Mouse (Mus musculus): ENCODE data around the gene Nhsl2. TPM values are rescaled to one million over a fixed set of nuclear protein-coding genes. Genes with fewer than 3 reads are reported as not detected.

Gene Nhsl2
- polyA plus RNA-seq, 1 experiment from 2014 or later = 17.4 TPM

DNA sequence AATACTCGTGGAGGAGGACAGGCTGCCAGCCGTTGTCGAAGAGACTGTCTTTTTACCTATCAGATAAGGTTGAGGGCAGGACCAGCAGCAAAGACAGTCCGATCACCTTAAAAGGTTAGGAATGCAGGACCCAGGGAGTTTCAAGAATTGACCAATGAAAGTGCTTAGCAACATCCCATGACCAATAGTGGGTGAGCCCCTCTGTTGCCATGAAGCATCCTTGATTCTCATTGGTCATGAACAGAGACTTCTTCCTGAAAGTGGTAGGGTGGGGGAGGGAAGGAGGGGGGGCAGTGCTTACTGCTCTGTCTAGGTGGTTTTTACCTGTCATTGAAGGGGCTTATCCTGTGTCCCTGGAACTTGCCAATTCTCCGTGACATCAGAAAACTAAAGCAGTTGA lies 130.1 kb downstream of the Nhsl2 start:
- no peak overlapping the region for H3K9ac ChIP-seq (replicated peaks; ENCODE audit: low read depth, low read length)
- no peak overlapping the region for H3K4me3 ChIP-seq (ENCODE audit: low read depth, low read length)
- no peak overlapping the region for H3K4me2 ChIP-seq (replicated peaks; ENCODE audit: low read depth, low read length)
- H3K9me3 ChIP-seq (ENCODE audit: control insufficient read depth, low read depth, low read length) = no peaks in the 10 kb centered on the region
- no peaks in the 10 kb centered on the region for H3K27me3 ChIP-seq (ENCODE audit: control insufficient read depth, insufficient read depth, low read length)
- ATAC-seq (ENCODE audit: insufficient number of reproducible peaks, insufficient read depth, low FRiP score, low read depth) = peak; percentile 88
- 42% methylated on average over 5 of the region's 5 CpGs for WGBS
- H3K4me1 ChIP-seq (ENCODE audit: control insufficient read depth, insufficient read depth, low read length) = no peaks in the 10 kb centered on the region
- H3K27ac ChIP-seq (ENCODE audit: low read length) = peak overlapping the region; percentile 77; the same call in 1 of the 2 replicates
- no peaks in the 10 kb centered on the region for H3K36me3 ChIP-seq (ENCODE audit: control insufficient read depth, insufficient read depth, low read length)

DNA sequence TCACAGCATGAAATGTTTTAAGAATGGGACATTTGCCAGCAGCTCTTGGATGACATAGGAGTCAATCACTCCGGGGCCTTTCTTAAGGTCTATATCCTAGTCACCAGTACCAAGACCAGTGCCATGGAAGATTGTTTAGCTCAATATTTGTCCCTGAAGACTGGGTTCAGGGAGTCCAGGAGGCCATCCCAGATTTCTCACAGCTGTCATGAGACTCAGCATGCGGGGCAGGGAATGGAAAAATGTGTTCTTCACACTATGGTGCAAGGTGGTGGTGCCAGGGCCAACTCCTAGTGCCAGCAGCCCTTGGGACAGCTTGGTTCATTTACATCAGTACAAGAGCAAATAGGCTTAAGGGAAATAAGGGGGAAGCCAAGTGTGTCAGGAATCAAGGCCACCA lies 131.4 kb downstream of the Nhsl2 start:
- 87% methylated on average over 2 of the region's 2 CpGs for WGBS
- no peaks in the 10 kb centered on the region for H3K27me3 ChIP-seq (ENCODE audit: control insufficient read depth, insufficient read depth, low read length)
- H3K9me3 ChIP-seq (ENCODE audit: control insufficient read depth, low read depth, low read length) = no peaks in the 10 kb centered on the region
- ATAC-seq (ENCODE audit: insufficient number of reproducible peaks, insufficient read depth, low FRiP score, low read depth) = no peak
- H3K9ac ChIP-seq (replicated peaks; ENCODE audit: low read depth, low read length) = no peak overlapping the region
- no peak overlapping the region for H3K4me3 ChIP-seq (ENCODE audit: low read depth, low read length)
- H3K4me1 ChIP-seq (ENCODE audit: control insufficient read depth, insufficient read depth, low read length) = no peaks in the 10 kb centered on the region
- H3K36me3 ChIP-seq (ENCODE audit: control insufficient read depth, insufficient read depth, low read length) = no peaks in the 10 kb centered on the region
- no peak overlapping the region for H3K27ac ChIP-seq (ENCODE audit: low read length)
- H3K4me2 ChIP-seq (replicated peaks; ENCODE audit: low read depth, low read length) = no peak overlapping the region

DNA sequence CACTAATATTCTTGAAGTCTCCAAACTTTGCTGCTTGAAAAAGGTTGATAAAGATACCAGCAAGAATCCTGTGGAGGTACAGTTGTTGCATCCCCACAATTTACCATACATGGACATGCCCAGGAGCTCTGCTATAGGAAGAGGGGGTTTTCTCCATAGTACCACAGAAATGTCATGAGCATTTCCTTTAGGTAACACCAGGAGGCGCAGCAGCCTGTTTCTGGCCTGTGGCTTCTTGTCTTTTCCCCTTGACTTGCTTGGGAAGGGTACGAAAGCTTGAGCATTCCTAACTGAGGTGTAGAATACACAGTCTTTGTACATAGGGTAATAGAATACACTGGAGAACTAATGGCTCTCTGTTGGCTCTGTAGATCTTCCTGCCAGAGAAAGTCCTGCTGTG lies 132.3 kb downstream of the Nhsl2 start:
- H3K4me2 ChIP-seq (replicated peaks; ENCODE audit: low read depth, low read length) = no peak overlapping the region
- no peaks in the 10 kb centered on the region for H3K27me3 ChIP-seq (ENCODE audit: control insufficient read depth, insufficient read depth, low read length)
- no peak for ATAC-seq (ENCODE audit: insufficient number of reproducible peaks, insufficient read depth, low FRiP score, low read depth)
- H3K9ac ChIP-seq (replicated peaks; ENCODE audit: low read depth, low read length) = no peak overlapping the region
- H3K4me1 ChIP-seq (ENCODE audit: control insufficient read depth, insufficient read depth, low read length) = no peaks in the 10 kb centered on the region
- H3K36me3 ChIP-seq (ENCODE audit: control insufficient read depth, insufficient read depth, low read length) = no peaks in the 10 kb centered on the region
- 40% methylated on average over 2 of the region's 2 CpGs for WGBS
- no peaks in the 10 kb centered on the region for H3K9me3 ChIP-seq (ENCODE audit: control insufficient read depth, low read depth, low read length)
- no peak overlapping the region for H3K4me3 ChIP-seq (ENCODE audit: low read depth, low read length)
- H3K27ac ChIP-seq (ENCODE audit: low read length) = no peak overlapping the region

DNA sequence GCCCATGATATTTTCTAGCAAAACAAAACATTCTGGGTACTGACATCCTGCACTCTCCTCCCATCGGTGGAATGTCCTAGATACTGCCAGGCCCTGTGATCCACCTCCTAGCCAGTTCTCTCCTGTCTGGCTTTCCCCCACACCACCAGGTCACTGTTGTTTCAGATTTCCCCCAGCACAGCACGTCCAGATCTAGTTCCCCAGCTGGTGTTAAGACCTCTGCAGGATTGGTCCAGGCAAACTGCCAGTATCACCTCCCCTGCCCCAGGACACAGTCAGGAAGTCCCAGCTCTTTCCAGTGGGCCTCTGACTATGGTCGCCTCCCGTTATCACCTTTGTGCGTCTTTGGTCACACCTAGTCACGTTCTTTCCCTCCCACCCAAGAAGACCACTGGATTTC lies 134.5 kb downstream of the Nhsl2 start:
- H3K4me2 ChIP-seq (replicated peaks; ENCODE audit: low read depth, low read length) = no peak overlapping the region
- no peak overlapping the region for H3K9ac ChIP-seq (replicated peaks; ENCODE audit: low read depth, low read length)
- no peaks in the 10 kb centered on the region for H3K9me3 ChIP-seq (ENCODE audit: control insufficient read depth, low read depth, low read length)
- no peak overlapping the region for H3K27ac ChIP-seq (ENCODE audit: low read length)
- H3K36me3 ChIP-seq (ENCODE audit: control insufficient read depth, insufficient read depth, low read length) = no peaks in the 10 kb centered on the region
- H3K4me3 ChIP-seq (ENCODE audit: low read depth, low read length) = no peak overlapping the region
- H3K4me1 ChIP-seq (ENCODE audit: control insufficient read depth, insufficient read depth, low read length) = no peaks in the 10 kb centered on the region
- no peaks in the 10 kb centered on the region for H3K27me3 ChIP-seq (ENCODE audit: control insufficient read depth, insufficient read depth, low read length)
- ATAC-seq (ENCODE audit: insufficient number of reproducible peaks, insufficient read depth, low FRiP score, low read depth) = no peak
- WGBS = 45% methylated on average over 6 of the region's 6 CpGs

DNA sequence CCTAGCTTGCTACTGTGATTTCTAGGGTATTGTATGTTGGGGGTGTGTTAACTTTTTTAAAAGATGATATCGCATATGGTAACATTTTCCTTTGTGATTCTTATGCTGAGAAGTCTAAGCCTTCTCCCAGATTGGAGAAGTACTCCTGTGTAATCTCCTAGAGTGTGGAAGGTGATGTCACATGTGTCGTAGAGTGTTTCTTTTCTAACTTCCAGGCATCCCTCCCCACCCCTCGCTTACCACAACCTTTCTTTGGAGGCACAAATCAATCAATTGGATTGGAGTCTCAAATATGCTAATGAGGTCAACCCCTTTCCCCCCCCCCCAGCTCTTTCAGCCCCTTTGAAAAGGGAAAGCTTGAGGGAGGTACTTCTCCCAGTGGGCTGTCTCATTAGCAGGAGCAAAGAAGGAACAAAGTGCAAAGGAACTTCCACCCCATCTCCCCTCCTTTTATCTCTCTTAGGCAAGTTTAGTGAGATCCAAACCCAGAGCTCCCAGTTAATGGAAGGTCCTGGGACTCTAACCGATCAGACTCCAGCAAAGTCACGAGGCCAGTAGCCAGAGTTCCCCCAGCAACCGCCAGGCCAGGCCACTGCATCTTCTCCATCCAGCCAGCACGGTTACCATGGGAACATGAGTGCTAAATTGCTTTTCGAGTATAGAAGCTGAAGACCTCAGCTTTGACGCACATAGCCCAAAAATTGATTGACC lies 137.6 kb downstream of the Nhsl2 start:
- ATAC-seq (ENCODE audit: insufficient number of reproducible peaks, insufficient read depth, low FRiP score, low read depth) = no peak
- no peaks in the 10 kb centered on the region for H3K4me1 ChIP-seq (ENCODE audit: control insufficient read depth, insufficient read depth, low read length)
- H3K9me3 ChIP-seq (ENCODE audit: control insufficient read depth, low read depth, low read length) = no peaks in the 10 kb centered on the region
- H3K36me3 ChIP-seq (ENCODE audit: control insufficient read depth, insufficient read depth, low read length) = no peaks in the 10 kb centered on the region
- no peak overlapping the region for H3K27ac ChIP-seq (ENCODE audit: low read length)
- no peak overlapping the region for H3K4me3 ChIP-seq (ENCODE audit: low read depth, low read length)
- no peak overlapping the region for H3K9ac ChIP-seq (replicated peaks; ENCODE audit: low read depth, low read length)
- WGBS = 53% methylated on average over 9 of the region's 9 CpGs
- H3K4me2 ChIP-seq (replicated peaks; ENCODE audit: low read depth, low read length) = no peak overlapping the region
- no peaks in the 10 kb centered on the region for H3K27me3 ChIP-seq (ENCODE audit: control insufficient read depth, insufficient read depth, low read length)

DNA sequence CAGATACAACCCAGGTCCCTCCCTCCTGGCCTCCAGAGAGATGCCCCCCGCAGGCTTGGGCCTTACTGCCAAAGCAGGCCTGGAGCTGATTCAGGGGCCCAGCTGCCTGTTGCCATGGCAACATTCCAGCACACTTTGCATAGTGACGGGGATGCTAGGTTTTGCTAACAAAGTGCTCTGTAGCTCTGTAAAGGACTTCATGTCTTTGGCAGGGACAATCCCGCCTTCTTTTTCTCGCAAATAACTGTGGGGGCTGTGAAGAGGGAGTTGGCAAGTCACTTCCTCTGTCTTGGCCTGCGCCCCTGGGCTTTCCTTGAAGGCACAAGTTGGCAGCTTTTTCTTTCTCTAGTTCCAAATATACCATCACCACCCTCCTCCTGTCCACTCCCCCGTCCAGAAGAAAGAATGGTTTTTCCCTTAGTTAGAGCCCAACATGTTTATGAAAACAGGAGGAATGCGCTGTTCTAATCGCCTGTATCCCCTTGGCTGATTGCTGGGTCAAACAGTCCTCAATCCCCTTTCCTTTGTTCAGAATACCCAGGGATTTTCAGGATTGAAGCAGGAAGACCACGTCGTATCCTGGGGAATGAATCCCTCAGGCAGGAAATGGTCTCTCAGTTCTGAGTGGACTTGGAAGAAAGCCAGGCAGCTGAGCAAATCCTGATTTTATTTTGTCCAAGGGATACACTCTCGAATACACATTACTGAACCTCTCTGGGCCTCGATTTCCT lies 144.8 kb downstream of the Nhsl2 start:
- Histone ChIP-seq H3K27me3 (ENCODE audit: control insufficient read depth, insufficient read depth, low read length) (no peaks in the 10 kb centered on the region), H3K4me2 (replicated peaks; ENCODE audit: low read depth, low read length) (no peak overlapping the region), H3K9ac (replicated peaks; ENCODE audit: low read depth, low read length) (no peak overlapping the region), H3K9me3 (ENCODE audit: control insufficient read depth, low read depth, low read length) (no peaks in the 10 kb centered on the region), H3K4me3 (ENCODE audit: low read depth, low read length) (no peak overlapping the region), H3K4me1 (ENCODE audit: control insufficient read depth, insufficient read depth, low read length) (0 out of 2 replicates have a peak, but pooled peaks cover 4% of the 10 kb centered on the region), H3K27ac (ENCODE audit: low read length) (peak overlapping the region; percentile 56), H3K36me3 (ENCODE audit: control insufficient read depth, insufficient read depth, low read length) (no peaks in the 10 kb centered on the region)
- WGBS = 32% methylated on average over 12 of the region's 12 CpGs
- ATAC-seq (ENCODE audit: insufficient number of reproducible peaks, insufficient read depth, low FRiP score, low read depth) = peak; percentile 23; the same call in 1 of the 2 replicates

DNA sequence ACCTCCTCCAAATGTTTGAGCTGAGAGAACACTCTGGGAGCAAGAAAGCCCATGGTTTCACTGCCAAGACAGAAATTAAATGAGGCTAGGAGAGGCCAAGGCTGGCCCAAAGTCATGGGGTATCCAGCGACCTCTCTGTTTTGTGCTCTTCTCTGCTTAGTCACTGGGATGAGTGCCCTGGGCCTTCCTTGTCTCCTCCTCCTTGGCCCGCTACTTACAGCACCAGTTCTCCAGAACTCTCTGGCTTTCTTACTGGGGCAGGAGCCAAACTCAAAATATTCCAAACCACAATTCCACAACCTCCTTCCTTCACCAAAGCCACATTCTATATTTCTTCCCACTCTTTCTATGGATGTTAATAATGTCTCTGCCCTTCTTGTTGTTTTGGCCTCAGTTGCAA lies 147.5 kb downstream of the Nhsl2 start:
- Histone ChIP-seq H3K36me3 (ENCODE audit: control insufficient read depth, insufficient read depth, low read length) (no peaks in the 10 kb centered on the region), H3K9ac (replicated peaks; ENCODE audit: low read depth, low read length) (no peak overlapping the region), H3K27me3 (ENCODE audit: control insufficient read depth, insufficient read depth, low read length) (no peaks in the 10 kb centered on the region), H3K9me3 (ENCODE audit: control insufficient read depth, low read depth, low read length) (no peaks in the 10 kb centered on the region), H3K27ac (ENCODE audit: low read length) (no peak overlapping the region), H3K4me3 (ENCODE audit: low read depth, low read length) (no peak overlapping the region), H3K4me1 (ENCODE audit: control insufficient read depth, insufficient read depth, low read length) (0 out of 2 replicates have a peak, but pooled peaks cover 4% of the 10 kb centered on the region), H3K4me2 (replicated peaks; ENCODE audit: low read depth, low read length) (no peak overlapping the region)
- no peak for ATAC-seq (ENCODE audit: insufficient number of reproducible peaks, insufficient read depth, low FRiP score, low read depth)
- WGBS = 79% methylated on average over 2 of the region's 2 CpGs

DNA sequence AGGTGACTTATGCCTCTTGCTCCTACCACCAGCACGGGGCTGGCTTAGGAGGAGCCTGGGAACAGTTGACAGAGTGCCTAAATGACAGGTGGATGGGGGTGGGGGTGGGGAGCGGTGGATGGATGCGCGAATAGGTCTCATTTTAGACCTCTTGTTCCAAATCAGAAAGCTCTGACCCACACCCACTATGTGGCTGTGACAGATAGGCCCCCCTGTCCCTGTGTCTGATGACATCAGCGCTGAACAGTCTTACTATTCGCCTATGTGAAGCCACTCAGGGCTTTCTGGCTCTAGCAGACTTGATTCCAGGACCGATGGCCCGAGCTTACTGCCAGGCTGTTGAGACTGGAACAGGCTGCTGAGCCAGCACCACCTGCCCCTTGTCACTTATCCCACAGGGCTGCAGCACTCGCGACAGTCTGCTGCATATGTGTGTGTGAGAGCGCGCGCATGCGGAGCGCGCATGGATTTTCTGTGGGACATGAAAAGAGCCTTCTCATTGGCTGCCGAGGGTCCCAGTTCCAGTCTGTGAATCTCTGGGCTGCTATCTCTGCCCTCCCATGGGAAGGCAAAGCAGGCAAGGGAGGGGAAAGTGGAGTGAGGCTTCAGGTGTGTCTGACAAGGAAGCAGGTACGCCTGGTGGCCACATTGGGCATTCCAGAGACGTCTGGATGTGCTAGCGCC lies 154.6 kb downstream of the Nhsl2 start:
- 14% methylated on average over 20 of the region's 20 CpGs for WGBS
- H3K9ac ChIP-seq (replicated peaks; ENCODE audit: low read depth, low read length) = no peak overlapping the region

More for the DNA sequence above, 154.6 kb downstream of the Nhsl2 start:
- ATAC-seq (ENCODE audit: insufficient number of reproducible peaks, insufficient read depth, low FRiP score, low read depth) = peak; percentile 43; the same call in 1 of the 2 replicates
- Histone ChIP-seq H3K4me3 (ENCODE audit: low read depth, low read length) (peak overlapping the region; percentile 6; the same call in 1 of the 2 replicates), H3K4me1 (ENCODE audit: control insufficient read depth, insufficient read depth, low read length) (no peaks in the 10 kb centered on the region), H3K36me3 (ENCODE audit: control insufficient read depth, insufficient read depth, low read length) (no peaks in the 10 kb centered on the region), H3K27ac (ENCODE audit: low read length) (no peak overlapping the region), H3K9me3 (ENCODE audit: control insufficient read depth, low read depth, low read length) (no peaks in the 10 kb centered on the region), H3K27me3 (ENCODE audit: control insufficient read depth, insufficient read depth, low read length) (no peaks in the 10 kb centered on the region), H3K4me2 (replicated peaks; ENCODE audit: low read depth, low read length) (peak overlapping the region; percentile 42)

Data from stomach, embryonic 14.5 days (tissue).